Mouse (Mus musculus): ENCODE measurements around the gene Tppp3.

The Tppp3 gene

GRCm38 (mm10) chr8:105466246-105466645 lies 5.1 kb downstream of the Tppp3 start:
- DNase-seq: no peak

GRCm38 (mm10) chr8:105464595-105464994 lies 6.7 kb downstream of the Tppp3 start:
- DNase-seq: no peak

- no peak for DNase-seq
These were observed 10.1 kb downstream of the Tppp3 start for GRCm38 (mm10) chr8:105461085-105461803.

- DNase-seq: no peak
These were observed 16.1 kb downstream of the Tppp3 start for GRCm38 (mm10) chr8:105455218-105455617.

GRCm38 (mm10) chr8:105454088-105454487 lies 17.2 kb downstream of the Tppp3 start:
- DNase-seq: no peak

GRCm38 (mm10) chr8:105453296-105453695 lies 18.0 kb downstream of the Tppp3 start:
- no peak for DNase-seq

- no peak for DNase-seq
These were observed 19.3 kb downstream of the Tppp3 start for GRCm38 (mm10) chr8:105451903-105452603.

- DNase-seq: no peak
These were observed 20.3 kb downstream of the Tppp3 start for GRCm38 (mm10) chr8:105450977-105451376.

- no peak for DNase-seq
These were observed 22.7 kb downstream of the Tppp3 start for GRCm38 (mm10) chr8:105448596-105448995.

- DNase-seq: no peak
These were observed 23.1 kb downstream of the Tppp3 start for GRCm38 (mm10) chr8:105448188-105448587.

- no peak for DNase-seq
These were observed 25.2 kb downstream of the Tppp3 start for GRCm38 (mm10) chr8:105446127-105446552.

GRCm38 (mm10) chr8:105445296-105446126 lies 25.8 kb downstream of the Tppp3 start:
- DNase-seq: no peak

GRCm38 (mm10) chr8:105442661-105443060 lies 28.7 kb downstream of the Tppp3 start:
- DNase-seq: no peak

GRCm38 (mm10) chr8:105441433-105441832 lies 29.9 kb downstream of the Tppp3 start:
- peak; percentile 30 to 48 for DNase-seq

- DNase-seq: peak; percentile 46 to 53
These were observed 32.5 kb downstream of the Tppp3 start for GRCm38 (mm10) chr8:105438865-105439264.

- DNase-seq: no peak
These were observed 34.1 kb downstream of the Tppp3 start for GRCm38 (mm10) chr8:105437078-105437748.

- DNase-seq: no peak
These were observed 35.1 kb downstream of the Tppp3 start for GRCm38 (mm10) chr8:105436218-105436617.

GRCm38 (mm10) chr8:105434136-105434535 lies 37.2 kb downstream of the Tppp3 start:
- DNase-seq: no peak

- DNase-seq: no peak
These were observed 37.8 kb downstream of the Tppp3 start for GRCm38 (mm10) chr8:105433511-105433910.

- DNase-seq: no peak
These were observed 38.3 kb downstream of the Tppp3 start for GRCm38 (mm10) chr8:105433021-105433420.

GRCm38 (mm10) chr8:105431743-105432515 lies 39.4 kb downstream of the Tppp3 start:
- DNase-seq: no peak

GRCm38 (mm10) chr8:105426878-105427277 lies 44.4 kb downstream of the Tppp3 start:
- DNase-seq: no peak
